Mouse (Mus musculus) hindbrain, embryonic 15.5 days (tissue): ENCODE measurements around the gene Art3. TPM values are rescaled to one million over a fixed set of nuclear protein-coding genes. Genes with fewer than 3 reads are reported as not detected.

Experiments used
- ATAC-seq: fragments of 200-750 bp; cut with Nextera tagmentation; 2 replicates; pipeline ENCODE4 v1.8.0; 2017; ENCODE audit warnings: low read depth, moderate number of reproducible peaks, moderate TSS enrichment; ENCODE audit not compliant: low FRiP score
- H3K27ac ChIP-seq: fragments of 300-500 bp; sonication (generic); replicated peaks from 2 replicates; pipeline ENCODE4 v1.5.1; 2015; ENCODE audit warnings: mild to moderate bottlenecking, inconsistent platforms
- H3K27me3 ChIP-seq: fragments of 300-500 bp; sonication (generic); 2 replicates; pipeline ENCODE4 v1.6.1; 2015; ENCODE audit warnings: control low read depth, inconsistent platforms
- H3K36me3 ChIP-seq: fragments of 300-500 bp; sonication (generic); 2 replicates; pipeline ENCODE4 v1.6.1; 2015; ENCODE audit warnings: control low read depth, inconsistent platforms
- H3K4me1 ChIP-seq: fragments of 300-500 bp; sonication (generic); replicated peaks from 2 replicates; pipeline ENCODE4 v1.6.1; 2015; ENCODE audit warnings: control low read depth, inconsistent platforms
- H3K4me2 ChIP-seq: fragments of 300-500 bp; sonication (generic); 2 replicates; pipeline ENCODE4 v1.6.1; 2015; ENCODE audit warnings: moderate library complexity, mild to moderate bottlenecking, inconsistent platforms
- H3K4me3 ChIP-seq: fragments of 300-500 bp; sonication (generic); 2 replicates; pipeline ENCODE4 v1.5.1; 2015; ENCODE audit warnings: mild to moderate bottlenecking, inconsistent platforms
- H3K9ac ChIP-seq: fragments of 300-500 bp; sonication (generic); 2 replicates; pipeline ENCODE4 v1.6.1; 2015; ENCODE audit warnings: inconsistent platforms
- H3K9me3 ChIP-seq: fragments of 300-500 bp; sonication (generic); 2 replicates; pipeline ENCODE4 v1.6.1; 2016; ENCODE audit warnings: control low read depth, inconsistent platforms
- WGBS: fragments of 180-500 bp; shearing (Covaris S2); methylation state at CpG from one replicate; pipeline ENCODE4 v1.1.7; 2015; 5-methylcytosine and 5-hydroxymethylcytosine counted together
- polyA plus RNA-seq: library from polyadenylated mRNA; unstranded; fragments of >200 nt; fragmentation: Nextera tagmentation; extraction: Ambion mirVana; gene quantifications from 2 replicates; pipeline ENCODE4 v1.2.1, GENCODE M21; 2015

Gene Art3
- polyA plus RNA-seq: 6.1 and 6.9 TPM in 2 replicates

- Histone ChIP-seq H3K9me3 (no peaks in the 10 kb centered on the region), H3K27ac (no peak within 1 kb of the TSS), H3K4me1 (no peaks in the 10 kb centered on the region), H3K9ac (no peak within 1 kb of the TSS), H3K36me3 (no peaks in the 10 kb centered on the region), H3K4me2 (0 out of 2 replicates have a peak within 1 kb of the TSS, but pooled peaks have one; percentile 6), H3K27me3 (no peaks in the 10 kb centered on the region), H3K4me3 (no peak within 1 kb of the TSS)
- 96% methylated on average over 17 of the region's 17 CpGs for WGBS
- no peak for ATAC-seq
Measured at GRCm38 (mm10) chr5:92331635-92332338, at the start of gene Art3. Gene Art3 (plus strand): TSS chr5:92331827.

- H3K27ac ChIP-seq: no peak overlapping the region
- no peaks in the 10 kb centered on the region for H3K9me3 ChIP-seq
- H3K9ac ChIP-seq: no peak overlapping the region
- H3K4me3 ChIP-seq: no peak overlapping the region
- 76% methylated on average over 4 of the region's 4 CpGs for WGBS
- H3K27me3 ChIP-seq: no peaks in the 10 kb centered on the region
- no peak overlapping the region for H3K4me2 ChIP-seq
- no peak for ATAC-seq
- peaks cover 7% of the 10 kb centered on the region for H3K4me1 ChIP-seq
- peaks cover 29% of the 10 kb centered on the region for H3K36me3 ChIP-seq
Measured at GRCm38 (mm10) chr5:92282571-92282970, 49.1 kb upstream of the Art3 start.

GRCm38 (mm10) chr5:92283107-92283506 is 48.5 kb upstream of the Art3 start:
- no peak overlapping the region for H3K27ac ChIP-seq
- H3K9ac ChIP-seq: no peak overlapping the region
- H3K4me3 ChIP-seq: no peak overlapping the region
- H3K4me1 ChIP-seq: peaks cover 6% of the 10 kb centered on the region
- no peaks in the 10 kb centered on the region for H3K9me3 ChIP-seq
- H3K36me3 ChIP-seq: peaks cover 33% of the 10 kb centered on the region
- no peaks in the 10 kb centered on the region for H3K27me3 ChIP-seq
- ATAC-seq: no peak
- 76% methylated on average over 3 of the region's 3 CpGs for WGBS
- no peak overlapping the region for H3K4me2 ChIP-seq

DNA sequence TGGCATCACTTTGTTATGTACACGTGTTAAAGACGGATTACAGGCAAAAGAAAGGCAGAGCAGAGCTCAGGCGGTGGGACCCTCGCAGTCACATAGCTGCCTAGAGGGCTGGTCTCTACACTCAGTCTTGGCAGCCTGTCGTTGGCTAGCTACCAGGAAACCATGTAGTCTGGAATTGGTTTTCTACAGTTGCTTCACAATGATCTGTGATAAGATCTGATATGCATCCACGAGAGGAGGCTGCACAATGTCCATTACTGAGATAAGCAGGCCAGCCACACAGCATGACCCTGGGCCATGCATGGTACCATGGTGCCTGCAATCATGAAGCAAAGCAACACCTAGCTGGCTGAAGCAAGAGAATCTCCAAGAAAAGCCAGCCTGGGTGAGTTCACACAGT is 43.8 kb upstream of the Art3 start:
- ATAC-seq: no peak
- no peak overlapping the region for H3K9ac ChIP-seq
- no peak overlapping the region for H3K27ac ChIP-seq
- no peaks in the 10 kb centered on the region for H3K9me3 ChIP-seq
- H3K4me3 ChIP-seq: no peak overlapping the region
- H3K4me2 ChIP-seq: no peak overlapping the region
- 88% methylated on average over 6 of the region's 6 CpGs for WGBS
- no peaks in the 10 kb centered on the region for H3K4me1 ChIP-seq
- peaks cover 75% of the 10 kb centered on the region for H3K36me3 ChIP-seq
- no peaks in the 10 kb centered on the region for H3K27me3 ChIP-seq

- no peaks in the 10 kb centered on the region for H3K27me3 ChIP-seq
- no peak overlapping the region for H3K4me3 ChIP-seq
- peaks cover 86% of the 10 kb centered on the region for H3K36me3 ChIP-seq
- no peak overlapping the region for H3K4me2 ChIP-seq
- no peaks in the 10 kb centered on the region for H3K9me3 ChIP-seq
- H3K9ac ChIP-seq: no peak overlapping the region
- no peak for ATAC-seq
- H3K4me1 ChIP-seq: no peaks in the 10 kb centered on the region
- H3K27ac ChIP-seq: no peak overlapping the region
- 93% methylated on average over 6 of the region's 6 CpGs for WGBS
Measured at GRCm38 (mm10) chr5:92291652-92292414, 39.8 kb upstream of the Art3 start.

DNA sequence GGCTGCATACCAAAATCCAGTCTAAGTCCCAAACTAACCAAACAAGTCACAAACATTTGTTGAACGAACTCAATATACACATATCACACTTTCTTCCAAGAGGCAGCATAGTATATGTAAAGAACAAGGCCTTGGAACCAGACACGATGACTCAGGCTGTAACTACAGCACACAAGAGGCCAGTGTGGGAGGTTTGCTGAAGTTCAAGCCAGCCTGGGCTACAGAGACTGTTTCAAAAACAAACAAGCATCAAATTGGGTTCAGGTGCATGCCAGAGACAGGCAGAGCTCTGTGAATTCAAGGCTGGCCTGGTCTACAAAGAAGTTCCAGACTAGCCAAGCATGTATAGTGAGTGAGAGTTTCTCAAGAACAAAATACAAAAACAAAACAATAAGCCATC is 37.1 kb upstream of the Art3 start:
- Histone ChIP-seq H3K4me2 (no peak overlapping the region), H3K27ac (no peak overlapping the region), H3K27me3 (no peaks in the 10 kb centered on the region), H3K9ac (no peak overlapping the region), H3K36me3 (peaks cover 86% of the 10 kb centered on the region), H3K9me3 (no peaks in the 10 kb centered on the region), H3K4me1 (no peaks in the 10 kb centered on the region), H3K4me3 (no peak overlapping the region)
- ATAC-seq: no peak
- WGBS: 95% methylated on average over 2 of the region's 2 CpGs

GRCm38 (mm10) chr5:92302149-92302840 is 29.3 kb upstream of the Art3 start:
- H3K4me1 ChIP-seq: no peaks in the 10 kb centered on the region
- peaks cover 77% of the 10 kb centered on the region for H3K36me3 ChIP-seq
- H3K27ac ChIP-seq: no peak overlapping the region
- no peak for ATAC-seq
- no peak overlapping the region for H3K4me3 ChIP-seq
- no peaks in the 10 kb centered on the region for H3K9me3 ChIP-seq
- no peak overlapping the region for H3K9ac ChIP-seq
- no peaks in the 10 kb centered on the region for H3K27me3 ChIP-seq
- no peak overlapping the region for H3K4me2 ChIP-seq
- WGBS: 91% methylated on average over 13 of the region's 13 CpGs

- no peaks in the 10 kb centered on the region for H3K9me3 ChIP-seq
- no peak overlapping the region for H3K27ac ChIP-seq
- no peak overlapping the region for H3K9ac ChIP-seq
- peaks cover 61% of the 10 kb centered on the region for H3K36me3 ChIP-seq
- peaks cover 12% of the 10 kb centered on the region for H3K4me1 ChIP-seq
- no peak overlapping the region for H3K4me3 ChIP-seq
- H3K4me2 ChIP-seq: no peak overlapping the region
- no peaks in the 10 kb centered on the region for H3K27me3 ChIP-seq
- ATAC-seq: no peak
- 90% methylated on average over 3 of the region's 3 CpGs for WGBS
Measured at GRCm38 (mm10) chr5:92304291-92304690, 27.3 kb upstream of the Art3 start.

DNA sequence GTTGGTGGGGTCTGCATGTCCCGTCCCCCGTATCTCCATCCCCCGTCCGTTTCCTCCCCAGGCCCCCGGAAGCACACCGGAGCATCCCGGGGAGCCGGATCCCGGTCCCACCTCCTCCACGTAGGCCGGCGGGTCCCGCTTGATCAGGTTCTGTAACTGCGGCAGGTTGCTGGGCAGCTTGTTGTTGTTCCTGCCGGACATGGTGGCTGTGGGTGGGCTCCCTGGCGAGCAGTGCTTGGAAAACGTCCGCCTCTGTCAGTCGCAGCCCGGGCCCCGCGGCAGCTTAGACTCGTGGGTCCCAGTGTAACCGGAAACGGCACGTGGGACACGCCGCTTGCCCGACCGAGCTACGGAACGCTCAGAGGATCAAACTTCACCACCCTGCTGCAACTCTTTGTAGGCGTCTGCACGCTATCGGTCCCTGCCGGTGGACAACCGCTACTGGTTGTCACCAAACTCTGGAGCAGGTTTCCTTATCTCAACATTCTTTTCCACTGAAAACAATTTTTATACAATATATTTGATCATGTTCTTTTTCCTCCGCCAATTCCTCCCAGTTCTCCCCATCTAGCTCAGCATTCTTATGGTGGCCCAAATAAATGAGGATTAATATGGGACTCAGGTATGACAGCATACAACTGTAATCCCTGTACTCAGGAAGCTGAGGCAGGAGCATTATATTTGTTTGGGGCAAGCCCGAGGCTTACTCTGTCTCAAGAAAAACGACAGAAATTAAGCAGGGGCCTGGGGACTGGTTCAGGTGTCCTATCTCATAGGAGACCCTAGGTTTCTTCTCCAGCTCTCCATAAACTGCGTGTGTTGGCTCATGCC is 21.7 kb upstream of the Art3 start, which contains the start of gene Sdad1:
Sdad1 (minus strand) TSS at position 799 of the 831 bp plus-strand sequence.
- WGBS: 2% methylated on average over 41 of the region's 41 CpGs
- peak within 1 kb of the TSS; percentile 74 for H3K27ac ChIP-seq

GRCm38 (mm10) chr5:92312046-92312715 is 19.4 kb upstream of the Art3 start:
- Histone ChIP-seq H3K4me1 (peaks cover 16% of the 10 kb centered on the region), H3K36me3 (no peaks in the 10 kb centered on the region), H3K9ac (no peak overlapping the region), H3K4me3 (no peak overlapping the region), H3K4me2 (no peak overlapping the region), H3K27ac (no peak overlapping the region), H3K27me3 (no peaks in the 10 kb centered on the region), H3K9me3 (no peaks in the 10 kb centered on the region)
- no peak for ATAC-seq
- 16% methylated on average over 13 of the region's 13 CpGs for WGBS

More for the DNA sequence above, 21.7 kb upstream of the Art3 start, which contains the start of gene Sdad1:
- peak; percentile 96 for ATAC-seq
- H3K4me3 ChIP-seq: peak within 1 kb of the TSS; percentile 93
- peak within 1 kb of the TSS; percentile 73 for H3K4me2 ChIP-seq
- H3K27me3 ChIP-seq: no peaks in the 10 kb centered on the region
- peaks cover 10% of the 10 kb centered on the region for H3K36me3 ChIP-seq
- peak within 1 kb of the TSS; percentile 73 for H3K9ac ChIP-seq
- H3K9me3 ChIP-seq: no peaks in the 10 kb centered on the region
- peaks cover 16% of the 10 kb centered on the region for H3K4me1 ChIP-seq

- ATAC-seq: no peak
- H3K4me2 ChIP-seq: no peak overlapping the region
- WGBS: 78% methylated on average over 7 of the region's 7 CpGs
Measured at GRCm38 (mm10) chr5:92313776-92314175, 17.9 kb upstream of the Art3 start.

More at GRCm38 (mm10) chr5:92313776-92314175, 17.9 kb upstream of the Art3 start:
- Histone ChIP-seq H3K9me3 (no peaks in the 10 kb centered on the region), H3K27me3 (no peaks in the 10 kb centered on the region), H3K4me1 (peaks cover 10% of the 10 kb centered on the region), H3K9ac (no peak overlapping the region), H3K4me3 (no peak overlapping the region), H3K36me3 (no peaks in the 10 kb centered on the region), H3K27ac (no peak overlapping the region)
